Mouse (Mus musculus) megakaryocyte, embryonic 14.5 days (primary cell): Measurements from ENCODE around the gene Dtx4.

ENCODE experiments used
- FLI1 ChIP-seq: IDR thresholded peaks from 2 replicates; pipeline ENCODE4 v1.6.1; 2012; ENCODE audit warnings: low read length, inconsistent platforms, mixed read lengths
- GATA1 ChIP-seq: IDR thresholded peaks from 3 replicates; pipeline ENCODE4 v1.6.1; 2012; ENCODE audit warnings: mixed read lengths, low read length, inconsistent platforms, borderline replicate concordance

DNA sequence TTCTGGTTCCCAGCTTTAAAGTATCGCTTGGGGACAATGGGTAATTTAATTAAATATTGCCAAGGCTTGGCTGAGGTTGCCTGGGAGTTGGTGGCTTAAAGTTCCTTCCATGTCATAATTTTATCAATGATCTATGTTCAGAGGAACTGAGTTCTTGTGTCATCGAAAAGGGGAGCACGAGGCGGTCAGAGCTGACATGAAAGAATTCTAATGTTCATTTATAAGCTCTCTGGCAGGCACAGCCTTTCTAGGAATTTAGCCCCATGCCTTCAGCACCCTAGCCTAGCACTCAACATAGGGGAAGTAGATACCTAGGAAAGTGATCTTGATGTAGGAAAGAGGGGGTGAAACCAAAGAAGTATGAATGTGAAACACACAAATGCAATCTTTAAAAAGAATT lies 2.9 kb downstream of the Dtx4 start:
- TF ChIP-seq GATA1 (no peak), FLI1 (no peak)
